Mouse (Mus musculus): ENCODE results near the gene Gm49358. TPM values are rescaled to one million over a fixed set of nuclear protein-coding genes. Genes with fewer than 3 reads are reported as not detected.

The Gm49358 gene
- polyA plus RNA-seq (2015; fragmentation: Illumina TruSeq; extraction: RNeasy Lipid Tissue Mini Kit (QIAGEN cat#74804); ENCODE audit: insufficient read depth, low read depth, low replicate concordance), result not detected

DNA sequence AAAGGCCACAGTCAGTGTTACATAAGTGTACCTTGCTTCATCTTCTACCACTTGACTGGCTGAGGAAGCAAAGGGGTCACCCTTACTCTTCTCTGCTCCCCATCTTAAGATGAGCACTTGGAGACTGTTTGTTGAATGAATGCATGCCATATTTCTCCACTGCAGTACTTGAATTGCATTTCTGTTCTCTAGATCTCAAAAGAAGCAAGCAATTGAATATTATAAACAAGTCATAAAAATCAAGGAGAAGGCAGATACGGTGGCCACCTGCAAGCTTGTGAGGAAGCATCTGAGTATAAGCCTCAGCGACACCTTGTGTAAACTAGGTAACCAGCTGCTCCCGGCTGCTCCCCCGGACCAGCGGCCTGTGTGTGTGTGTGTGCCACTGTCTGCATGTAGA lies at the start of gene Gm49358:
Gene Gm49358, plus strand, starts transcription at position 301 of the 400 bp plus-strand sequence.

DNA sequence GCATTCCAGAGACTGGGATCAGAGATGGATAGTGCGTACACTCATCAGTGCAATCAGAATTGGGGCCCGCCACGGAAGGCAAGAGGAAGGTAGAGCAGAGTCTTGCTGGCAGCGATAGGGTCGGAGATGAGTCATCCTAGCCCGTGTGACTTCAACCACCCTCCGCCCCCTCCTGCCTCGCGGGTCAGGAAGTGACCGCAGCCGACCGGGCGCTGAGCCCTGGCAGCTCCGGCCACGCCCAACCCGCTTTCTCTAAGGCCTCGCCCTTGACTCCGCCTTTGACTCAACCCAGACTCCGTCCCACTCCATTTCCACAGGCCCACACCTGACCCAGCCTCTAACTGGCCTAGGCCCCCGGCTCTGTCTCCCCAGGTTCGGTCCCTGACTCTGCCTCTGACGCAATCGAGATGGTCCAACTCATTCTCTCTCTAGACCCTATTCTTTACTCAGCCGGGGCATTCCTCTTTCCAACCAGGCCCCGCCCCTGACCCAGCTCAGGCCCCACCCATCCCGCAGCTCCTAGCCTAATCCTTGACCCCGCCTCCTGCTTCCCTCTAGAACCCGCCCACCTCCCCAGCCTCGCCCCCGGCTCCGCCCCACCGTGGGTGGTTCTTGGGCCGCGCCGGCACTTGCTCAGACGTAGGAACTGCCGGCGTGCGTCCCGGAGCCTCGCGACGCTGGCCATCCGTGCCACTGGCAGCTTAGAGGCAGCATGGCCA lies 14.8 kb downstream of the Gm49358 start, which contains the start of gene Nt5dc3:
Gene Nt5dc3, plus strand, starts transcription at position 608 of the 719 bp plus-strand sequence.

Other genes with a start within 250 kb of the Gm49358 start
- 205 TPM for gene Hsp90b1, start 58.5 kb upstream of the Gm49358 start, polyA plus RNA-seq (2015; fragmentation: Illumina TruSeq; extraction: RNeasy Lipid Tissue Mini Kit (QIAGEN cat#74804); ENCODE audit: insufficient read depth, low read depth, low replicate concordance)
- gene Ttc41, start 58.2 kb upstream of the Gm49358 start, polyA plus RNA-seq (2015; fragmentation: Illumina TruSeq; extraction: RNeasy Lipid Tissue Mini Kit (QIAGEN cat#74804); ENCODE audit: insufficient read depth, low read depth, low replicate concordance), result 1.8 TPM
- 3.4 TPM for gene Nt5dc3, start 15.0 kb downstream of the Gm49358 start, polyA plus RNA-seq (2015; fragmentation: Illumina TruSeq; extraction: RNeasy Lipid Tissue Mini Kit (QIAGEN cat#74804); ENCODE audit: insufficient read depth, low read depth, low replicate concordance)
- not detected for gene Stab2, start 244.1 kb downstream of the Gm49358 start, polyA plus RNA-seq (2015; fragmentation: Illumina TruSeq; extraction: RNeasy Lipid Tissue Mini Kit (QIAGEN cat#74804); ENCODE audit: insufficient read depth, low read depth, low replicate concordance)

Data from pancreas, adult 10 weeks (tissue).